Comparison of ENCODE assay signal across 16 mouse cellular contexts in genomic region chr14:34233846-34234245, GRCm38 (mm10). TPM values are rescaled to one million over a fixed set of nuclear protein-coding genes. Genes with fewer than 3 reads are reported as not detected.
"Had no signal": no experiment of that assay in that cellular context is flagged by ENCODE, and none has a peak within 500 bp of the region (broad histone marks: within the 10 kb centered on the region; RNA-seq: fewer than 3 reads in every experiment).

No protein-coding gene starts in this region.

- H3K36me3 ChIP-seq: neural tube, embryonic 13.5 days; neural tube, embryonic 15.5 days; stomach, embryonic 15.5 days had no signal

- H3K27ac ChIP-seq: neural tube, embryonic 13.5 days; neural tube, embryonic 15.5 days; stomach, embryonic 15.5 days; stomach, postnatal 0 days had no signal

- H3K27me3 ChIP-seq: neural tube, embryonic 13.5 days; neural tube, embryonic 15.5 days; stomach, embryonic 15.5 days had no signal

- H3K9me3 ChIP-seq: neural tube, embryonic 13.5 days; neural tube, embryonic 15.5 days; stomach, embryonic 15.5 days had no signal

- DNase-seq: right cerebral cortex, adult 18-20 months; right cerebral cortex, postnatal 14 days; right cerebral cortex, postnatal 25 days; right cerebral cortex, postnatal 4 days; spleen, adult 18-20 months; thymus, adult 18-20 months; thymus, adult 2 months; thymus, postnatal 14 days; thymus, postnatal 25 days; thymus, postnatal 36 days; thymus, postnatal 4 days had no signal

RNA-seq across cellular contexts. Expression of gene Syt15, which starts 14.5 kb away (rescaled TPM):
- total RNA-seq: neutrophil, adult 5-6 weeks had no signal

RNA-seq across cellular contexts. Expression of gene Gprin2, which starts 32.4 kb away (rescaled TPM):
- total RNA-seq: neutrophil, adult 5-6 weeks had no signal
